Mouse (Mus musculus) midbrain, embryonic 10.5 days (tissue): ENCODE results near the gene Gm20388. TPM values are rescaled to one million over a fixed set of nuclear protein-coding genes. Genes with fewer than 3 reads are reported as not detected.

Experiments used
- DNase-seq: peaks from one replicate; pipeline ENCODE4 v3.0.0-alpha.2; 2017; ENCODE audit warnings: low spot score
- H3K27ac ChIP-seq: fragments of 300-500 bp; sonication (generic); replicated peaks from 2 replicates; pipeline ENCODE4 v1.5.1; 2016; ENCODE audit warnings: mild to moderate bottlenecking
- H3K27me3 ChIP-seq: fragments of 300-500 bp; sonication (generic); 2 replicates; pipeline ENCODE4 v1.6.1; 2016; ENCODE audit warnings: low read depth, mild to moderate bottlenecking; ENCODE audit not compliant: poor library complexity, severe bottlenecking
- H3K36me3 ChIP-seq: fragments of 300-500 bp; sonication (generic); 2 replicates; pipeline ENCODE4 v1.6.1; 2016; ENCODE audit warnings: mild to moderate bottlenecking, moderate library complexity
- H3K4me1 ChIP-seq: fragments of 300-500 bp; sonication (generic); 2 replicates; pipeline ENCODE4 v1.6.1; 2016
- H3K4me3 ChIP-seq: fragments of 300-500 bp; sonication (generic); 2 replicates; pipeline ENCODE4 v1.5.1; 2016; ENCODE audit warnings: mild to moderate bottlenecking, moderate library complexity
- H3K9me3 ChIP-seq: fragments of 300-500 bp; sonication (generic); replicated peaks from 2 replicates; pipeline ENCODE4 v1.6.1; 2016; ENCODE audit warnings: mild to moderate bottlenecking
- WGBS: fragments of 180-500 bp; shearing (Covaris S2); methylation state at CpG from one replicate; pipeline ENCODE4 v1.1.7; 2016; 5-methylcytosine and 5-hydroxymethylcytosine counted together
- polyA plus RNA-seq: library from polyadenylated mRNA; unstranded; fragments of >200 nt; fragmentation: Nextera tagmentation; extraction: Ambion mirVana; gene quantifications from 2 replicates; pipeline ENCODE4 v1.2.1, GENCODE M21; 2016

Gm20388 gene
- polyA plus RNA-seq, 1 experiment from 2014 or later: 7.1 TPM

- H3K36me3 ChIP-seq: peaks cover 75% of the 10 kb centered on the region
- no peaks in the 10 kb centered on the region for H3K27me3 ChIP-seq
- 90% methylated on average over 3 of the region's 3 CpGs for WGBS
- H3K9me3 ChIP-seq: 0 out of 2 replicates have a peak, but pooled peaks cover 4% of the 10 kb centered on the region
- H3K4me3 ChIP-seq: no peak overlapping the region
- no peaks in the 10 kb centered on the region for H3K4me1 ChIP-seq
- no peak overlapping the region for H3K27ac ChIP-seq
- DNase-seq: no peak
Measured at GRCm38 (mm10) chr8:120091032-120091431, 180.4 kb downstream of the Gm20388 start.

GRCm38 (mm10) chr8:120093103-120093502, 182.5 kb downstream of the Gm20388 start:
- H3K4me1 ChIP-seq: peaks cover 6% of the 10 kb centered on the region; the same call in 1 of the 2 replicates
- no peaks in the 10 kb centered on the region for H3K27me3 ChIP-seq
- no peak overlapping the region for H3K27ac ChIP-seq
- peaks cover 54% of the 10 kb centered on the region for H3K36me3 ChIP-seq
- 94% methylated on average over 3 of the region's 3 CpGs for WGBS
- DNase-seq: no peak
- no peak overlapping the region for H3K4me3 ChIP-seq
- 0 out of 2 replicates have a peak, but pooled peaks cover 4% of the 10 kb centered on the region for H3K9me3 ChIP-seq

- 0 out of 2 replicates have a peak, but pooled peaks cover 4% of the 10 kb centered on the region for H3K9me3 ChIP-seq
- peaks cover 46% of the 10 kb centered on the region for H3K36me3 ChIP-seq
- no peak for DNase-seq
- H3K4me1 ChIP-seq: peaks cover 13% of the 10 kb centered on the region
- 91% methylated on average over 10 of the region's 10 CpGs for WGBS
- H3K27ac ChIP-seq: no peak overlapping the region
- H3K4me3 ChIP-seq: no peak overlapping the region
- no peaks in the 10 kb centered on the region for H3K27me3 ChIP-seq
Measured at GRCm38 (mm10) chr8:120094801-120095200, 184.2 kb downstream of the Gm20388 start.

- Histone ChIP-seq H3K4me1 (peaks cover 27% of the 10 kb centered on the region), H3K9me3 (0 out of 2 replicates have a peak, but pooled peaks cover 4% of the 10 kb centered on the region), H3K27ac (no peak overlapping the region), H3K27me3 (no peaks in the 10 kb centered on the region), H3K36me3 (peaks cover 29% of the 10 kb centered on the region), H3K4me3 (no peak overlapping the region)
- 83% methylated on average over 2 of the region's 2 CpGs for WGBS
- no peak for DNase-seq
Measured at GRCm38 (mm10) chr8:120096486-120096885, 185.8 kb downstream of the Gm20388 start.

- H3K27me3 ChIP-seq: no peaks in the 10 kb centered on the region
- peak overlapping the region; percentile 99 for H3K4me3 ChIP-seq
- H3K9me3 ChIP-seq: no peaks in the 10 kb centered on the region
- DNase-seq: no peak
- peaks cover 9% of the 10 kb centered on the region; the same call in 1 of the 2 replicates for H3K36me3 ChIP-seq
- peaks cover 44% of the 10 kb centered on the region for H3K4me1 ChIP-seq
- peak overlapping the region; percentile 90 for H3K27ac ChIP-seq
- WGBS: 7% methylated on average over 25 of the region's 25 CpGs
Measured at GRCm38 (mm10) chr8:120100388-120101067, 189.9 kb downstream of the Gm20388 start.

GRCm38 (mm10) chr8:120101068-120101972, 190.7 kb downstream of the Gm20388 start, which contains the start of gene Zdhhc7:
TSS of gene Zdhhc7 (minus strand) at chr8:120101482.
- H3K4me1 ChIP-seq: peaks cover 44% of the 10 kb centered on the region
- H3K9me3 ChIP-seq: no peaks in the 10 kb centered on the region
- WGBS: under 1% methylated on average over 85 of the region's 88 CpGs
- H3K27ac ChIP-seq: peak within 1 kb of the TSS; percentile 90
- H3K4me3 ChIP-seq: peak within 1 kb of the TSS; percentile 99
- peak; percentile 82 for DNase-seq
- H3K36me3 ChIP-seq: peaks cover 10% of the 10 kb centered on the region; the same call in 1 of the 2 replicates
- no peaks in the 10 kb centered on the region for H3K27me3 ChIP-seq

- Histone ChIP-seq H3K36me3 (peaks cover 10% of the 10 kb centered on the region; the same call in 1 of the 2 replicates), H3K9me3 (no peaks in the 10 kb centered on the region), H3K27me3 (no peaks in the 10 kb centered on the region), H3K4me1 (peaks cover 38% of the 10 kb centered on the region), H3K4me3 (no peak overlapping the region), H3K27ac (no peak overlapping the region)
- no peak for DNase-seq
- 93% methylated on average over 9 of the region's 9 CpGs for WGBS
Measured at GRCm38 (mm10) chr8:120103916-120104315, 193.3 kb downstream of the Gm20388 start.

GRCm38 (mm10) chr8:120104721-120105272, 194.2 kb downstream of the Gm20388 start:
- WGBS: 78% methylated on average over 9 of the region's 9 CpGs
- Histone ChIP-seq H3K27ac (no peak overlapping the region), H3K36me3 (peaks cover 10% of the 10 kb centered on the region; the same call in 1 of the 2 replicates), H3K9me3 (no peaks in the 10 kb centered on the region), H3K4me1 (peaks cover 31% of the 10 kb centered on the region), H3K27me3 (no peaks in the 10 kb centered on the region), H3K4me3 (no peak overlapping the region)
- DNase-seq: no peak

GRCm38 (mm10) chr8:120109149-120109548, 198.5 kb downstream of the Gm20388 start:
- no peaks in the 10 kb centered on the region for H3K9me3 ChIP-seq
- no peak for DNase-seq
- no peak overlapping the region for H3K4me3 ChIP-seq
- no peak overlapping the region for H3K27ac ChIP-seq
- WGBS: 73% methylated on average over 3 of the region's 3 CpGs
- H3K36me3 ChIP-seq: 0 out of 2 replicates have a peak, but pooled peaks cover 8% of the 10 kb centered on the region
- peaks cover 21% of the 10 kb centered on the region for H3K4me1 ChIP-seq
- peaks cover 10% of the 10 kb centered on the region for H3K27me3 ChIP-seq

- Histone ChIP-seq H3K4me3 (no peak overlapping the region), H3K9me3 (no peaks in the 10 kb centered on the region), H3K27ac (no peak overlapping the region), H3K27me3 (peaks cover 29% of the 10 kb centered on the region), H3K4me1 (peaks cover 29% of the 10 kb centered on the region), H3K36me3 (peaks cover 2% of the 10 kb centered on the region; the same call in 1 of the 2 replicates)
- WGBS: 84% methylated on average over 4 of the region's 4 CpGs
- no peak for DNase-seq
Measured at GRCm38 (mm10) chr8:120110966-120111365, 200.3 kb downstream of the Gm20388 start.

- DNase-seq: no peak
- peaks cover 3% of the 10 kb centered on the region; the same call in 1 of the 2 replicates for H3K36me3 ChIP-seq
- WGBS: 67% methylated on average over 4 of the region's 4 CpGs
- peaks cover 29% of the 10 kb centered on the region for H3K4me1 ChIP-seq
- H3K27ac ChIP-seq: no peak overlapping the region
- no peaks in the 10 kb centered on the region for H3K9me3 ChIP-seq
- H3K27me3 ChIP-seq: peaks cover 33% of the 10 kb centered on the region
- H3K4me3 ChIP-seq: no peak overlapping the region
Measured at GRCm38 (mm10) chr8:120111382-120111781, 200.7 kb downstream of the Gm20388 start.

- Histone ChIP-seq H3K4me1 (peaks cover 29% of the 10 kb centered on the region), H3K4me3 (peak overlapping the region; percentile 70; the same call in 1 of the 2 replicates), H3K36me3 (peaks cover 3% of the 10 kb centered on the region; the same call in 1 of the 2 replicates), H3K27ac (no peak overlapping the region), H3K27me3 (peaks cover 44% of the 10 kb centered on the region), H3K9me3 (no peaks in the 10 kb centered on the region)
- WGBS: 86% methylated on average over 5 of the region's 5 CpGs
- no peak for DNase-seq
Measured at GRCm38 (mm10) chr8:120112535-120112934, 201.9 kb downstream of the Gm20388 start.
